Mouse (Mus musculus) erythroblast, embryonic 14.5 days (primary cell): ENCODE measurements around the gene Glrb. TPM values are rescaled to one million over a fixed set of nuclear protein-coding genes. Genes with fewer than 3 reads are reported as not detected.

Experiments used
- H3K27me3 ChIP-seq: 2 replicates; pipeline ENCODE4 v1.6.1; 2012; ENCODE audit warnings: inconsistent platforms; ENCODE audit not compliant: control insufficient read depth
- H3K36me3 ChIP-seq: 2 replicates; pipeline ENCODE4 v1.6.1; 2012; ENCODE audit warnings: mild to moderate bottlenecking, inconsistent platforms; ENCODE audit not compliant: control insufficient read depth
- H3K4me1 ChIP-seq: 2 replicates; pipeline ENCODE4 v1.6.1; 2012; ENCODE audit warnings: inconsistent platforms; ENCODE audit not compliant: control insufficient read depth
- H3K4me3 ChIP-seq: replicated peaks from 2 replicates; pipeline ENCODE3; 2012; ENCODE audit warnings: moderate library complexity, mild to moderate bottlenecking, inconsistent platforms
- H3K9me3 ChIP-seq: 2 replicates; pipeline ENCODE4 v1.6.1; 2012; ENCODE audit warnings: low read length, inconsistent platforms, mixed read lengths; ENCODE audit not compliant: control insufficient read depth
- GATA1 ChIP-seq: IDR thresholded peaks from 2 replicates; pipeline ENCODE4 v1.6.1; 2012; ENCODE audit warnings: low read length, inconsistent platforms, mixed read lengths
- TAL1 ChIP-seq: IDR thresholded peaks from 3 replicates; pipeline ENCODE4 v1.6.1; 2012; ENCODE audit warnings: low read length, inconsistent platforms, mixed read lengths
- polyA plus RNA-seq: library from polyadenylated mRNA; stranded (reverse); fragments of >175 nt; gene quantifications from 2 replicates; pipeline ENCODE4 v1.2.3, GENCODE M21; 2012

Gene Glrb
- polyA plus RNA-seq, result not detected in 2 replicates

DNA sequence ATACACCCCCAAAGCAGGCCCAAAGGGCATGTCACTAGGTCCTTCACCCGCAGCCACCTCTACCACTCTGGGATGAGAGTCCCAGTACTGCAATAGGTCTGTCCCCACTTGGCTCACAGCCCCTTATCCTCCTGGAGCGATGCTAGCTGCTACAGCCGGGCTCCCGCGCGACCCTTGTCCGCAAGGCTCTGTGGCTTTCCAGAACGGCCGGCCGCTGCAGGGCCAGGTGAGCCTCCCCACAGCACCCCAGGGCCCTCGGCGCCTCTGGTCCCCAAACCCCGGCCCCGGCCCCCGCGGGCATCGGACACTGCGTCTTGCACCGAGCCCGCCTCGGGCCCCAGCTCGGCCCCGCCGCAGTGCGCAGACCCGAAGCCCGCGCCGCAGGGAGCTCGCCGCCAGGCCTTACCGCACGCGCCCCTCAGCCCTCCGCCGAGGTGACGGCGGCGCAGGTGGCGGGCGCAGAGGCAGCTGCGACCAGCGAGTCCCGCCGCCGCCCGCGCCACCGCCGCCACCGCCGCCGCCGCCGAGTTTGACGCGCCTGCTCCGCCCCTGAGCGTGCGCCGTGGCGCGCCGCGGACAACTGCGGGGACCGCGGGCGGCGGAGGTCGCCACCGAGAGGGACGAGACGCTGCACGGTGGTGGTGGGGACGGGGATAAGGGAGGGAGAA, at the start of gene Glrb:
Glrb (minus strand) TSS at position 550 of the 668 bp plus-strand sequence.
- Histone ChIP-seq H3K4me1 (no peaks in the 10 kb centered on the region), H3K36me3 (no peaks in the 10 kb centered on the region), H3K9me3 (no peaks in the 10 kb centered on the region), H3K4me3 (no peak within 1 kb of the TSS), H3K27me3 (peaks cover 21% of the 10 kb centered on the region)
- TF ChIP-seq TAL1, result no peak
- TF ChIP-seq GATA1, result no peak

DNA sequence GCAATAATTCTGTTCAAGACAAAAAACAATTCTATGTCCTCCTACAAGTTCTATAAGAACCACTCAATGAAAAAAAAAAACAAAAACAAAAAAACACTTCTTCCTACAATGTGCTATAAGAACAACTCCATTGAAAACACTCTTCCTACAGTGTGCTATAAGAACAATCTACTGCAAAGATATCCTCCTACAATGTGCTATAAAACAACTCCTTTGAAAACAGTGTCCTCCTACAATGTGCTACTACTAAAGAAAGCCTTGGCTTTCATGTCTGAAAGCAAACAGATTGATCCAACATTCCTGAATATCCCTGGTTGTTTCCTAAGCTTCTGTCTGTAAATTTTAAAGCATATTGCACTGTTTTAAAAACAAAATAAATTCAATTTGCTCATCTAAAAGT, 46.5 kb upstream of the Glrb start:
- Histone ChIP-seq H3K4me1 (no peaks in the 10 kb centered on the region), H3K4me3 (no peak overlapping the region), H3K36me3 (no peaks in the 10 kb centered on the region), H3K9me3 (no peaks in the 10 kb centered on the region), H3K27me3 (no peaks in the 10 kb centered on the region)
- TF ChIP-seq TAL1, result no peak
- no peak for TF ChIP-seq GATA1

DNA sequence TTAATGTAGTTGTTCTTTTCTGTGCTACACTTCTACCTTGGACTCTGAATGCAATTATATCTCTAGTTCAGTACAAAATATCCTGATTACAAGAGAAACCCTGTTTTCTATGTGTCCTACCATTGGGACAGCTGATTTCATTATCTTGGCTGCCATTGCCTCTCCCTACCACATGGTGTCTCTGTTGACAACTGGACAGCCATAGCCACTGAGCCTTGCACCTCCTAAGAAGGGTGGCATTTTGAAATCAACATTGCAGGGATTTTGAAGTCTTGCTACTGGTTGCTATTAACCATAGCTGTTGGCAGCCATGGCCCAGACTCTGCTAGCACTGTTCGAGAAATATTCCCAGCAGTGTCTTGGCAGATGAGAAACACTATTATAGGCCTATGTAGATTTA, 45.1 kb upstream of the Glrb start:
- Histone ChIP-seq H3K4me3 (no peak overlapping the region), H3K36me3 (no peaks in the 10 kb centered on the region), H3K27me3 (no peaks in the 10 kb centered on the region), H3K4me1 (no peaks in the 10 kb centered on the region), H3K9me3 (no peaks in the 10 kb centered on the region)
- TF ChIP-seq TAL1 (no peak), GATA1 (no peak)

DNA sequence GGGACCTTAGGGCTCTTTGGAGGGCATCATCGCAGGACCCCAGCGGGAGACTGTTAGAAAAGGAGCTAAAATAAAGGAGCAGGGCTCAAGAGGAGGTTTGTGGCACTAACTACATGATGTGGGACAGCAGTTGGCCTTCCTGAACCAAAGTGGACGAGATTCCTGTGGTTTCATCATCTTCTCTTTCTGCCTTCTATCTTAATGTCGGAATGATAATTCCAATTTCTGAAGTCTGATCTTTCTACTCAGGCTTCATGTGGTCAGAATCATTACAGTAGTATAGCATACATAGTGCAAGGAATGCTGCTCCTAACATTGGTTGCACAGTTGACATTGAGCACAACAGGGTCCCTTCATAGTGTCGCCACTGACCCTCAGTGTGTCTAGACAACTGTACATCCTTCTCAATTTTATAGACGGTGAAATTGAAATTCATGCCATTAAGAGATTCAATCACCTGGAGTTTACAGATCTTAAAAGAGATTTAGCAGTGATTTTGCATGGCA, 372 bp upstream of the Glrb start:
- no peak overlapping the region for H3K4me3 ChIP-seq

DNA sequence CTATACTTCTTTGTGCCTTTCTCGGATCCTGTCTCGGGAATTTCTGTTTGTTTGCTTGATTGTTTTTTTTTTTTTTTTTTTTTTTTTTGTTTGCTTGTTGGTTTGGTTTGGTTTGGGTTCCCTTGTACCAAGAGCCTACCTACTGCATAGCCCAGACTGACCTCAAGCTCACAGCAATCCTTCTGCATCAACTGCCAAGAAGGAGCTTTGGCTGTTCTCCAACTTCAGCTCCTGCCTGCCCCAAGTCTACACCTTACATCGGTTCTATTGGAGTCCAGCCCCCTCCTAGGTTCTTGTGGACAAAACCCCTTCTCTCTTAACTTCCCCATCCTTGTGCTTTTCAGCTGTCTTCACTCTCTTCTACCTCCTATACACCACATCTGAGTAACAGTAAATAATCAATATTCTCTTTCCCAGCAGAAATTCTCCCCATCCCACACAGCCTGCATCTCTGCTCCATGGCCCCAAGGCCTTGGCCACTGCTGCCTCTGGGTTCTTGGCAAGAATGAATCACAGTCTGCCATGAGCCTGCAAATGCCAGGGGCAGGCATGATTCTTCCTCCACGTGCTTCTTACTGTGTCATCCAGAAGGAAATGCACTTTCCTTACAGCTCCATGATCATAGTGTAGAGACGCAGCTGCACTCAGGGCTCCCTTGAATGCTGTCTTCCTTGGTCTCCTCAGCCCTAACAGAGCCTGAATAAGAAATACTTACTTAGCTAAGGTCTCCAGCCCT, 18.5 kb downstream of the Glrb start:
- no peak for TF ChIP-seq GATA1
- H3K4me3 ChIP-seq, result no peak overlapping the region

More for the DNA sequence above, 372 bp upstream of the Glrb start:
- peaks cover 21% of the 10 kb centered on the region for H3K27me3 ChIP-seq
- no peaks in the 10 kb centered on the region for H3K9me3 ChIP-seq
- TF ChIP-seq GATA1, result no peak
- TF ChIP-seq TAL1, result no peak
- no peaks in the 10 kb centered on the region for H3K36me3 ChIP-seq
- no peaks in the 10 kb centered on the region for H3K4me1 ChIP-seq

DNA sequence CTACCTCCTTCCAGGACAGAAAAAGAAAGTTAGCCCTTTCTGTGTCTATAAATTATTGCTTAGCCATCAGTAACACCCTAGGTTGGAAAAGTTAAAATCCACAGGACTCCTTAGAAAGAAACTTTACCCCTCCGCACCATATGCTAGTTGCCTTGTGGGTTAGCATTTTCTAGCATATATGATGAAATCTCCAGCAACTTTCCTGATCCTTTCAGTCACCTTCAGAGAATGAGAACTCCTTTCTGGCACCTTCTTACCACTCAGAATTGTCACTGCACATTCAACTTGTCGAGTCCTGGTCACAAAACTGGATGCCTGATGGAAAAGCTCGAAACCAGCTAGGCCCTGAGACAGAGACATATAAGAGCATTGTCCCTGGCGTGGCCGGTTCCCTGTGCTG, 19.1 kb downstream of the Glrb start:
- H3K4me1 ChIP-seq, result no peaks in the 10 kb centered on the region
- H3K4me3 ChIP-seq, result no peak overlapping the region
- H3K36me3 ChIP-seq, result no peaks in the 10 kb centered on the region
- H3K27me3 ChIP-seq, result no peaks in the 10 kb centered on the region
- no peaks in the 10 kb centered on the region for H3K9me3 ChIP-seq
- TF ChIP-seq TAL1 (no peak), GATA1 (no peak)

More for the DNA sequence above, 18.5 kb downstream of the Glrb start:
- Histone ChIP-seq H3K36me3 (no peaks in the 10 kb centered on the region), H3K9me3 (no peaks in the 10 kb centered on the region), H3K4me1 (no peaks in the 10 kb centered on the region), H3K27me3 (no peaks in the 10 kb centered on the region)

DNA sequence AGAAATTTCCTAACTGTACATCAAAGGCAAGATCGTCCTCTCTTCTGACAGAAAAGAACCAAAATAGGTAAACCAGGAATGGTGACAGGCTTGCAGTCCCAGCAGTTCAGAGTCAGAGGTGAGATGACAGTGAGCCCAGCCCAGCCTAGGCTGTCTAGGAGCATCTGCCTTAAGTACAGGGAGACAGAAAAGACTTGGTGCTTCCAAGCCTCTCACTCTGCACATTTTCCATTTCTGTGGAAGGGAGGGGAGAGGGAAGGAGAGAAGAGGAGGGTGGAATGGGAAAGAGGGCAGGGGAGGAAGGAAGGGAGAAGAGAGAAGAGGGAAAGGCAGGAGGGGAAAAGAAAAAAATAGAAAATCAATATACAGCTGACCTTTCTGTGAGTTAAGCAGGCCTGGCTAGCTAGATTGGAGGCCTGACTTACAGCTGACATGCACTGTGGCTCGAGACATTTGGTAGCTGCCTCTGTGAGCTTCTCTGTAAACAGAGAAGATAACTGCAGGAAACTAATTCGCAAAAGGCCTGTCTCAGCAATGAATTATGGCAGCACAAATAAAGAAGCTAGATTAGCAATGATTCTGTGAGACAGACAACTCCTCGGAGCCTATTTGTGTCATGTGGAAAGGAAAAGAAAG, 20.3 kb downstream of the Glrb start:
- no peaks in the 10 kb centered on the region for H3K4me1 ChIP-seq
- H3K36me3 ChIP-seq, result no peaks in the 10 kb centered on the region
- H3K4me3 ChIP-seq, result no peak overlapping the region
- TF ChIP-seq GATA1 (no peak), TAL1 (no peak)
- no peaks in the 10 kb centered on the region for H3K9me3 ChIP-seq
- no peaks in the 10 kb centered on the region for H3K27me3 ChIP-seq

DNA sequence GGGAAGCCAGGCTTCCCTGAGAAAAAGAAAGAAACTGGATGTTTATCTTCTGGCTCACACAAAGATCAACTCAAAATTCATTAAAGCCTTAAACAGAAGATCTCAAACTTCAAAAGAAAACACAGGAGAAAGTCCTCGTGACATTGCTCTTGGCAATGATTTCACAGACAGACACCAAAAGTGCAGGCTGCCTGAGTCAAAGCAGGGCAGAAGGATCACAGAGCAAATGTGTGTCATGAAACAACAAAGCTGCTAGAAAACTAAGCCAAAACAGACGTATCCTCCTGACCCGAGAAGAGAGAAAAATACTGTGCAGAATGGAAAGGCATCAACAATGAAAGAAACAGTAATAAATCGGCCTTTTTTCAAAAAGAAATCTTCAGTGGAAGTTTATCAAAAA, 22.4 kb downstream of the Glrb start:
- TF ChIP-seq GATA1, result no peak
- no peak for TF ChIP-seq TAL1
- no peaks in the 10 kb centered on the region for H3K36me3 ChIP-seq
- H3K9me3 ChIP-seq, result no peaks in the 10 kb centered on the region
- H3K4me1 ChIP-seq, result no peaks in the 10 kb centered on the region
- H3K27me3 ChIP-seq, result no peaks in the 10 kb centered on the region
- no peak overlapping the region for H3K4me3 ChIP-seq

DNA sequence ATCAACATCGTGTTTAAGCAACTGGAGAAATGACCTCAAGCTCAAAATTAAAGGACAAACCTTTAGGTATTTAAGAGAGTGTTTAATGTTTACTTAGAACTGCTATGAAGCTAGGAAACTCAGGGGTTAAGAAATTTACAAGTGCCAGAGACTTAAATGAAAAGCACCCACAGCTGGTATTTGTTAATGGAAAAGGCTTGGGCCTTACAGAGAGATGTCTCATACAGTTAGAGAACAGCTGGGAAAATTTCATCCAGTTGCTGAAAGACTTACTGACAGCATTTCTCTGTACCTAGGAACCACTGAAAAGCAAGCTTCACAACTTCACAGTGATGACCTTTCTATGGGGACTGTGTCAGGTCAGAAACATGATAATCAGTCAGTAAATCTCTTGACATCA, 28.3 kb downstream of the Glrb start:
- no peak for TF ChIP-seq GATA1
- no peak for TF ChIP-seq TAL1
- no peak overlapping the region for H3K4me3 ChIP-seq

More for the DNA sequence above, 28.3 kb downstream of the Glrb start:
- Histone ChIP-seq H3K4me1 (no peaks in the 10 kb centered on the region), H3K9me3 (no peaks in the 10 kb centered on the region), H3K36me3 (no peaks in the 10 kb centered on the region), H3K27me3 (no peaks in the 10 kb centered on the region)
